Mouse (Mus musculus) T-helper 17 cell (primary cell): ENCODE measurements at regions not wholly inside any gene's neighbourhood (a gene's known extent, or its start where the extent isn't known, plus 50 kb on each side); places are given as distances from the start of the nearest gene placed in this dataset.

Experiments
- in situ Hi-C, 2 experiments: fragments of 300-600 bp; cut with MboI, MseI; formaldehyde crosslinking; loops; 1 replicate in 1 of 2; 2 replicates in 1 of 2; pipeline ENCODE4 v1.15.1; 2025; ENCODE audit warnings: high pct_unique_total_duplicates in 2 of 2

- in situ Hi-C loops = loop anchor here in 1 of 2 experiments (25.0 kb wide), 1 partner anchor 1605 kb away; no protein-coding TSS in a partner anchor
Observed at GRCm38 (mm10) chr7:115067641-115068040, 324.1 kb downstream of the Insc start.

- in situ Hi-C loops = loop anchor here in 1 of 2 experiments (25.0 kb wide), 1 partner anchor 1611 kb away; no protein-coding TSS in a partner anchor
Observed at GRCm38 (mm10) chr7:115073406-115073805, 329.9 kb downstream of the Insc start.

- in situ Hi-C loops = no loop called here
Observed at GRCm38 (mm10) chr7:115076781-115077180, 333.3 kb downstream of the Insc start.

GRCm38 (mm10) chr7:115084711-115085380 lies 341.4 kb downstream of the Insc start:
- in situ Hi-C loops = no loop called here

GRCm38 (mm10) chr7:115086542-115087448 lies 343.3 kb downstream of the Insc start:
- in situ Hi-C loops = no loop called here

- in situ Hi-C loops = no loop called here
Observed at GRCm38 (mm10) chr7:115092481-115093050, 349.1 kb downstream of the Insc start.

- in situ Hi-C loops = no loop called here
Observed at GRCm38 (mm10) chr7:115106041-115106440, 362.5 kb downstream of the Insc start.

GRCm38 (mm10) chr7:115112282-115112681 lies 368.8 kb downstream of the Insc start:
- in situ Hi-C loops = no loop called here

GRCm38 (mm10) chr7:115123283-115123682 lies 379.8 kb downstream of the Insc start:
- in situ Hi-C loops = no loop called here

GRCm38 (mm10) chr7:115129001-115129400 lies 385.5 kb downstream of the Insc start:
- in situ Hi-C loops = no loop called here

- in situ Hi-C loops = no loop called here
Observed at GRCm38 (mm10) chr7:115131259-115131969, 387.9 kb downstream of the Insc start.

- in situ Hi-C loops = no loop called here
Observed at GRCm38 (mm10) chr7:115131970-115132551, 388.6 kb downstream of the Insc start.

- in situ Hi-C loops = no loop called here
Observed at GRCm38 (mm10) chr7:115132595-115132994, 389.1 kb downstream of the Insc start.

- in situ Hi-C loops = no loop called here
Observed at GRCm38 (mm10) chr7:115134926-115135575, 391.6 kb downstream of the Insc start.

- in situ Hi-C loops = no loop called here
Observed at GRCm38 (mm10) chr7:115140286-115140685, 396.8 kb downstream of the Insc start.

- in situ Hi-C loops = no loop called here
Observed at GRCm38 (mm10) chr7:115142163-115142562, 398.7 kb downstream of the Insc start.

GRCm38 (mm10) chr7:115144947-115145346 lies 401.5 kb downstream of the Insc start:
- in situ Hi-C loops = no loop called here

- in situ Hi-C loops = no loop called here
Observed at GRCm38 (mm10) chr7:115147352-115147977, 404.0 kb downstream of the Insc start.

- in situ Hi-C loops = no loop called here
Observed at GRCm38 (mm10) chr7:115153291-115153690, 409.8 kb downstream of the Insc start.
